Mouse (Mus musculus) olfactory bulb, adult 2 months (tissue): ENCODE data around the gene Ganab.
A peak's percentile ranks its signal among the peaks of the same experiment; 100 is the strongest.

ENCODE experiments used
- CTCF ChIP-seq: fragments of 200-500 bp; IDR thresholded peaks from 2 replicates; pipeline ENCODE4 v1.5.1; 2012; ENCODE audit warnings: low read depth, mild to moderate bottlenecking, low read length, moderate library complexity; ENCODE audit not compliant: insufficient read depth
- POLR2A ChIP-seq: fragments of 200-500 bp; IDR thresholded peaks from 2 replicates; pipeline ENCODE4 v1.6.1; 2012; ENCODE audit warnings: mild to moderate bottlenecking, low read depth, low read length, moderate library complexity; ENCODE audit not compliant: insufficient read depth

GRCm38 (mm10) chr19:8897865-8898495 lies at the start of gene Ganab:
- TF ChIP-seq CTCF = peak; percentile 40; the same call in 1 of the 2 replicates
- TF ChIP-seq POLR2A = peak; percentile 74
